Mouse (Mus musculus): ENCODE data around the gene Olfr126. TPM values are rescaled to one million over a fixed set of nuclear protein-coding genes. Genes with fewer than 3 reads are reported as not detected.

The Olfr126 gene
- not detected in 2 replicates for polyA plus RNA-seq (2012; rRNA removed)

DNA sequence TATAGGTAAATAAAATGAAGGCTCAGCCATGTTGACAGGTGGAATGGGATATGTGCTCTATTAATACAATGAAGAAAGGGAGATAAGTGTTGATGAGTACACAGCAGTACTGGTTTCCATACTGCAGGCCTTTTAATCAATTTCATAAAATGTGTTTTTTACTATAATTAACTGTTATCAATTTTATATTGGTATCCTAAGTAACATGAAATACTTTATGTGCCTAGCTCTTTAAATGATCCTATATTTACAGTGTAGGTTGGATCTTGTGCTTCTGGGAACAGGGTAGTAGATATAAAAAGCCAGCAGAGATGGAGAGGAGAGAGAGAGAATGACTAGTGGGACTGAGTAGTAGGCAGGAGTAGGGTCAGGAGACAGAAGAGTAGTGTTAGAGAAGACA lies at the start of gene Olfr126:
TSS of gene Olfr126 (plus strand) at position 301 of the 400 bp plus-strand sequence.
- TF ChIP-seq POLR2A (IDR thresholded peaks at IDR 0.05; ENCODE audit: borderline replicate concordance, extremely low read depth, low read depth, low read length) (no peak), CTCF (IDR thresholded peaks at IDR 0.05; ENCODE audit: insufficient read depth, low read length) (no peak)
- no peaks in the 10 kb centered on the region for H3K4me1 ChIP-seq (ENCODE audit: control insufficient read depth, insufficient read depth, low read length)
- DNase-seq = no peak
- H3K4me3 ChIP-seq (replicated peaks; ENCODE audit: extremely low read depth, low read depth, low read length) = no peak within 1 kb of the TSS

DNA sequence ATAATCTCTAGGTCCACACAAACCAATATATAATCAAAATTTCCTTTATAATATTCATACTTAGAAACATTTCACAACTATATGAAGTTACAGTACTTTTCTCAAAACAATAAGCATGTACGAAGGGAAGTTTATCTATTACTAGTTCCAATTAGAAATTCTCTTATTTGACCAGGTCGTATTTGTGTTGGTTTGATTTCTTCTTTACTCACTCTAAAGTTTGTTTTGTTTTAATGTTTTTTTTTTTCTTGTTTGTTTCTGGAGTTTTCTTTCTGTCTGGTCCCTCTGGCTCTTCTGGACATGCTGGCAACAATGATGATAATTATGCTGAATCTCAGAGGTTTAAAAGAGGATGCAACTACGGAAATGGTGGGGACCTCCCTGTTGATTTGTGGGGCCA lies 47.7 kb upstream of the Olfr126 start, which contains the start of gene Olfr124:
TSS of gene Olfr124 (plus strand) at position 301 of the 400 bp plus-strand sequence.
- Histone ChIP-seq H3K4me1 (ENCODE audit: control insufficient read depth, insufficient read depth, low read length) (no peaks in the 10 kb centered on the region), H3K4me3 (replicated peaks; ENCODE audit: extremely low read depth, low read depth, low read length) (no peak within 1 kb of the TSS)
- DNase-seq = no peak
- TF ChIP-seq CTCF (IDR thresholded peaks at IDR 0.05; ENCODE audit: insufficient read depth, low read length) (no peak), POLR2A (IDR thresholded peaks at IDR 0.05; ENCODE audit: borderline replicate concordance, extremely low read depth, low read depth, low read length) (no peak)
- 80% methylated on average over 3 of the region's 3 CpGs for WGBS

DNA sequence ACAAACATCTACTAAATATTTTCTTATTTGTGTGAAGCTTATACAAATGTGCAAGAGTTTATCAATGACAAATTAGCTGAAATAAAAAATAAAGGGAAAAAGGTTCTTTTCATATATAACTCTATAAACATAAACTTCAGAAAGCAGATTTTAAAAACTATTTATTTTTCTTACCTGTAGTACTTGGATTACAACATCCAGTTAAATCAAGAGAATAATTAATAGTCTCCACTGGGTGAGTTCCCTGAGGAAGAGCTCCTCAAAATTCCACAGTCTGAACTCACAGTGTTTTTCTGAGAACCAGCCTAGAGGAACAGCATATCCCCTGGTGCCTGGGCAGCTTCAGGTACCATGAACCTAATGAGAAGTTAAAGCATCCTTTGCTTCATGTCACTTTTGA lies 14.6 kb upstream of the Olfr126 start, which contains the start of gene Olfr125:
TSS of gene Olfr125 (plus strand) at position 301 of the 400 bp plus-strand sequence.
- no peak for DNase-seq
- TF ChIP-seq CTCF (IDR thresholded peaks at IDR 0.05; ENCODE audit: insufficient read depth, low read length) (no peak), POLR2A (IDR thresholded peaks at IDR 0.05; ENCODE audit: borderline replicate concordance, extremely low read depth, low read depth, low read length) (no peak)
- Histone ChIP-seq H3K4me3 (replicated peaks; ENCODE audit: extremely low read depth, low read depth, low read length) (no peak within 1 kb of the TSS), H3K4me1 (ENCODE audit: control insufficient read depth, insufficient read depth, low read length) (no peaks in the 10 kb centered on the region)

DNA sequence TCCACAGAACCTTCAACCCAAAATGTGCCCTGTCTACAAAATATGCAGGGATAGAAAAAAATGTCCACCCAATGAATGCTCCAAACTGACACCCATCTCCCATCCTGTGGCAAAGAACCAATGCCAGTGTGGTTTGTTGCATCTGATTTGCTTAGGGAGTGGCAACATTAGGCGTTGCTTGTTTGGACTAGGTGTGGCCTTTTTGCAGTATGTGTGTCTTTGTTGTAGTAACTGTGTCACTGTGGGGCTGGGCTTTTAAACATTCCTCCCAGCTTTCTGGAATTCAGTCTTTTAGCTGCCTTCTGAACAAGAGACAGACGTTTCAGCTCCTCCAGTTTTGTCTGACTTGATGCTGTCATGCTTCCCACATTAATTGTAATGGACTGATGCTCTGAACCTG lies 16.6 kb downstream of the Olfr126 start:
- no peaks in the 10 kb centered on the region for H3K4me1 ChIP-seq (ENCODE audit: control insufficient read depth, insufficient read depth, low read length)
- DNase-seq = no peak
- TF ChIP-seq POLR2A (IDR thresholded peaks at IDR 0.05; ENCODE audit: borderline replicate concordance, extremely low read depth, low read depth, low read length) (no peak), CTCF (IDR thresholded peaks at IDR 0.05; ENCODE audit: insufficient read depth, low read length) (no peak)
- 55% methylated on average over 2 of the region's 2 CpGs for WGBS
- no peak overlapping the region for H3K4me3 ChIP-seq (replicated peaks; ENCODE audit: extremely low read depth, low read depth, low read length)

DNA sequence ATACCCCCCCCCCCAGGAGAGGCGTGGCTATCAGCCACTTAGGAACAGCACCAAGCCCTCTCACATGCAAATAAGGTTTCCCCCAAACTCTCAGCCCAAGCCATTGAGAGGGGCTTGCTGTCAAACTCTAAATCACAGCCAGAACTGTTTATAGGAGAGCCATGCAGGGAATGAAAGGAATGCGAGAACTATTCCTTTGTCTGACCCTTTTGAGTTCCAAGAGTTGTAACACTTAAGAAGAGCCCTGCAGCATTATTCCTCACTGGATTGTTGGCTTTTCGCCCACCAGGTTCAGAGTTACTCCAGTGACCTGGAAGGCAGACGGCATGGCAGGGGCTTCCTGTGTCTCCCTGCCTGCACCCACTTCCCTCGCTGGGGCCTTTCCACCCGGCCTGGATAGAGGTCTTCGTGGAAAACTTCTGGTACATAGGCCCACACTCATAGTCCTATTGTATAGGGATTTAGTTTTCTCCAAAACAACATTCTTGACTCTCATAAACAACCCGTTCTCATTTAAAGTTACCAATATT lies 22.5 kb downstream of the Olfr126 start:
- TF ChIP-seq CTCF (IDR thresholded peaks at IDR 0.05; ENCODE audit: insufficient read depth, low read length) (no peak), POLR2A (IDR thresholded peaks at IDR 0.05; ENCODE audit: borderline replicate concordance, extremely low read depth, low read depth, low read length) (no peak)
- H3K4me1 ChIP-seq (ENCODE audit: control insufficient read depth, insufficient read depth, low read length) = no peaks in the 10 kb centered on the region
- 24% methylated on average over 8 of the region's 8 CpGs for WGBS
- H3K4me3 ChIP-seq (replicated peaks; ENCODE audit: extremely low read depth, low read depth, low read length) = no peak overlapping the region
- no peak for DNase-seq

DNA sequence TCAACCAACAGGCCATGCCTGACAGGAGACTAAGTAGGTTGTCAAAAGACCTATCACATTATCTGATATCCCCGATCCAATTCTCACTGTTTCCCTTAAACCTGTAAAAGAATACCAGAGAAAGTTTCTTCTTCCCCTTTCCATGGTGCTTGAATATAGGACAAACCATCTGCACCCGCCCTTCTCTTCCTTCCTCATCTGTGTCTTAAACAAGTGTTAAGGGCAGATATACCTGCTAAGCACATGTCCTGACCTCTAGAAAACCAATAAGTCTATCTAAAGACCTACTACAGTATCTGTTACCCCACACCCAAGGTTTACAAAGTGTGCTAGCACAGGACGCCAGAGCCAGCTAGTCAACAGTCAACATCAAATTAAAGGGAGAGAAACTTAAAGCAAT lies 26.5 kb downstream of the Olfr126 start:
- no peak for DNase-seq
- Histone ChIP-seq H3K4me3 (replicated peaks; ENCODE audit: extremely low read depth, low read depth, low read length) (no peak overlapping the region), H3K4me1 (ENCODE audit: control insufficient read depth, insufficient read depth, low read length) (no peaks in the 10 kb centered on the region)
- TF ChIP-seq POLR2A (IDR thresholded peaks at IDR 0.05; ENCODE audit: borderline replicate concordance, extremely low read depth, low read depth, low read length) (no peak), CTCF (IDR thresholded peaks at IDR 0.05; ENCODE audit: insufficient read depth, low read length) (no peak)
- WGBS = 65% methylated on average over 3 of the region's 3 CpGs

DNA sequence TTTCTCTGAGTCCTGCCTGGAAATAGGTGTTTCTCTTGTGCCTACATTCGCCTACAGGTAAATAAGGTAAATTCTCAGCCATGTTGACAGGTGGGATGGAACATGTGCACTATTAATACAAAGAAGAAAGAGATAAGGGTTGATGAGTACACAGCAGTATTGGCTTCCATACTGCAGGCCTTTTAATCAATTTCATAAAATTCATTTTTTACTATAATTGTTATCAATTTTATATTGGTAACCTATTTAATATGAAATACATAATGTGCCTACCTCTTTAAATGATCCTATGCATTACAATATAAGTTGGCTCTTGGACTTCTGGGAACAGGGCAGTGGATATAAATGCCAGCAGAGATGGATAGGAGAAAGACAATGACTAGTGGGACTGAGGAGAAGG lies 52.9 kb downstream of the Olfr126 start, which contains the start of gene Olfr127:
TSS of gene Olfr127 (plus strand) at position 301 of the 400 bp plus-strand sequence.
- H3K4me1 ChIP-seq (ENCODE audit: control insufficient read depth, insufficient read depth, low read length) = no peaks in the 10 kb centered on the region

More for the DNA sequence above, 52.9 kb downstream of the Olfr126 start, which contains the start of gene Olfr127:
- no peak for DNase-seq
- 64% methylated on average over 1 of the region's 1 CpGs for WGBS
- no peak within 1 kb of the TSS for H3K4me3 ChIP-seq (replicated peaks; ENCODE audit: extremely low read depth, low read depth, low read length)
- TF ChIP-seq POLR2A (IDR thresholded peaks at IDR 0.05; ENCODE audit: borderline replicate concordance, extremely low read depth, low read depth, low read length) = no peak
- no peak for TF ChIP-seq CTCF (IDR thresholded peaks at IDR 0.05; ENCODE audit: insufficient read depth, low read length)

Other genes with a start within 250 kb of the Olfr126 start
- not detected in 2 replicates for gene Olfr115, start 220.4 kb upstream of the Olfr126 start, polyA plus RNA-seq (2012; rRNA removed)
- not detected in 2 replicates for gene Olfr116, start 220.3 kb upstream of the Olfr126 start, polyA plus RNA-seq (2012; rRNA removed)
- gene Olfr117, start 183.7 kb upstream of the Olfr126 start, polyA plus RNA-seq (2012; rRNA removed) = not detected in 2 replicates
- gene Olfr118, start 180.5 kb upstream of the Olfr126 start, polyA plus RNA-seq (2012; rRNA removed) = not detected in 2 replicates
- not detected in 2 replicates for gene Olfr119, start 150.9 kb upstream of the Olfr126 start, polyA plus RNA-seq (2012; rRNA removed)
- not detected in 2 replicates for gene Olfr120, start 125.7 kb upstream of the Olfr126 start, polyA plus RNA-seq (2012; rRNA removed)
- not detected in 2 replicates for gene Olfr121, start 98.6 kb upstream of the Olfr126 start, polyA plus RNA-seq (2012; rRNA removed)
- gene Olfr122, start 78.9 kb upstream of the Olfr126 start, polyA plus RNA-seq (2012; rRNA removed) = not detected in 2 replicates
- not detected in 2 replicates for gene Olfr123, start 54.0 kb upstream of the Olfr126 start, polyA plus RNA-seq (2012; rRNA removed)
- not detected in 2 replicates for gene Olfr124, start 47.6 kb upstream of the Olfr126 start, polyA plus RNA-seq (2012; rRNA removed)
- not detected in 2 replicates for gene Olfr125, start 14.5 kb upstream of the Olfr126 start, polyA plus RNA-seq (2012; rRNA removed)
- not detected in 2 replicates for gene Olfr127, start 53.0 kb downstream of the Olfr126 start, polyA plus RNA-seq (2012; rRNA removed)
- gene Olfr128, start 73.1 kb downstream of the Olfr126 start, polyA plus RNA-seq (2012; rRNA removed) = not detected in 2 replicates
- gene Olfr761, start 105.6 kb downstream of the Olfr126 start, polyA plus RNA-seq (2012; rRNA removed) = not detected in 2 replicates
- not detected in 2 replicates for gene Olfr129, start 212.6 kb downstream of the Olfr126 start, polyA plus RNA-seq (2012; rRNA removed)
- gene Olfr130, start 216.4 kb downstream of the Olfr126 start, polyA plus RNA-seq (2012; rRNA removed) = not detected in 2 replicates
- gene Olfr131, start 241.2 kb downstream of the Olfr126 start, polyA plus RNA-seq (2012; rRNA removed) = not detected in 2 replicates